Mouse (Mus musculus) kidney, postnatal 0 days (tissue): ENCODE data around the gene Gcsam. TPM values are rescaled to one million over a fixed set of nuclear protein-coding genes. Genes with fewer than 3 reads are reported as not detected.

Source experiments
- ATAC-seq: fragments of 200-750 bp; cut with Nextera tagmentation; replicated peaks from 2 replicates; pipeline ENCODE4 v1.8.0; 2017; ENCODE audit warnings: low read depth, moderate number of reproducible peaks, moderate TSS enrichment, moderate library complexity; ENCODE audit not compliant: low FRiP score
- DNase-seq: peaks from one replicate; pipeline ENCODE4 v3.0.0-alpha.2; 2016; ENCODE audit warnings: low spot score
- H3K27ac ChIP-seq: fragments of 300-500 bp; sonication (generic); 2 replicates; pipeline ENCODE4 v1.5.1; 2014; ENCODE audit warnings: mild to moderate bottlenecking
- H3K27me3 ChIP-seq: fragments of 300-500 bp; sonication (generic); 2 replicates; pipeline ENCODE4 v1.6.1; 2014; ENCODE audit warnings: low read length, mixed read lengths; ENCODE audit not compliant: insufficient read depth
- H3K36me3 ChIP-seq: fragments of 300-500 bp; sonication (generic); 2 replicates; pipeline ENCODE4 v1.6.1; 2014; ENCODE audit warnings: low read length, mixed read lengths; ENCODE audit not compliant: insufficient read depth
- H3K4me1 ChIP-seq: fragments of 300-500 bp; sonication (generic); replicated peaks from 2 replicates; pipeline ENCODE4 v1.6.1; 2014; ENCODE audit warnings: antibody characterized with exemption, low read length, mixed read lengths; ENCODE audit not compliant: insufficient read depth
- H3K4me2 ChIP-seq: fragments of 300-500 bp; sonication (generic); 2 replicates; pipeline ENCODE4 v1.6.1; 2014; ENCODE audit warnings: mild to moderate bottlenecking, low read length, moderate library complexity, mixed read lengths
- H3K4me3 ChIP-seq: fragments of 300-500 bp; sonication (generic); replicated peaks from 2 replicates; pipeline ENCODE4 v1.5.1; 2014; ENCODE audit warnings: low read depth, low read length
- H3K9ac ChIP-seq: fragments of 300-500 bp; sonication (generic); 2 replicates; pipeline ENCODE4 v1.6.1; 2014; ENCODE audit warnings: low read depth, low read length
- H3K9me3 ChIP-seq: fragments of 300-500 bp; sonication (generic); replicated peaks from 2 replicates; pipeline ENCODE4 v1.6.1; 2016; ENCODE audit warnings: low read length, inconsistent platforms, mixed read lengths
- CTCF ChIP-seq: IDR thresholded peaks from 2 replicates; pipeline ENCODE4 v1.5.1; 2016; ENCODE audit warnings: antibody characterized with exemption, low read depth, mild to moderate bottlenecking, moderate library complexity
- WGBS: fragments of 180-500 bp; shearing (Covaris S2); extraction: QIAGEN DNeasy Blood & Tissue Kit; methylation state at CpG from one replicate; pipeline ENCODE4 v1.1.7; 2014; 5-methylcytosine and 5-hydroxymethylcytosine counted together
- polyA plus RNA-seq: library from polyadenylated mRNA; unstranded; fragments of >200 nt; fragmentation: Nextera tagmentation; extraction: Ambion mirVana; gene quantifications from 2 replicates; pipeline ENCODE4 v1.2.1, GENCODE M21; 2015

The Gcsam gene
- polyA plus RNA-seq, result 0.04 and 0.16 TPM in 2 replicates

DNA sequence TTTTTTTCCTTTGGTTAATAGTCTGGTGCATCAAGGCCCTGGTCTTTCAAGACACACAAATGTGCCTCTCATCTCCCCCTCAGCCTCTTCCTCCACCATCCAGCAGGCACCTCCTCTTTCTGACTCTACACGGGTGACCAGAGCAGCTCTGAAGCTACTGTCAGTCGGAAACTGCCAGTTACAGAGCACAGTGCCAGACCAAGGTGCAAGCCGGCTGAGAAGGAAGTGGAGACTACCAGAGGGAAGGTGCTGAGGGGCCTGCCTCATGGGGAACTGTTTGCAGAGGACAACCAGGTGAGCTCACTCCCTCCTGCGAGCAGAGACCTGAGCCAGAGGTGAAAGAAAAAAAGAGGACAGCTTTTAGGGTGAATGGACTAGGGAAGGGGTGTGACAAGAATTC is at the start of gene Gcsam:
Gcsam (plus strand) TSS at position 114 of the 400 bp plus-strand sequence.
- WGBS, result 65% methylated on average over 4 of the region's 4 CpGs
- TF ChIP-seq CTCF, result no peak
- H3K27ac ChIP-seq, result no peak within 1 kb of the TSS
- H3K4me2 ChIP-seq, result no peak within 1 kb of the TSS
- no peak for ATAC-seq
- no peak within 1 kb of the TSS for H3K9ac ChIP-seq
- no peak within 1 kb of the TSS for H3K4me3 ChIP-seq
- no peaks in the 10 kb centered on the region for H3K27me3 ChIP-seq
- no peak for DNase-seq
- H3K36me3 ChIP-seq, result no peaks in the 10 kb centered on the region
- H3K9me3 ChIP-seq, result no peaks in the 10 kb centered on the region
- H3K4me1 ChIP-seq, result no peaks in the 10 kb centered on the region

DNA sequence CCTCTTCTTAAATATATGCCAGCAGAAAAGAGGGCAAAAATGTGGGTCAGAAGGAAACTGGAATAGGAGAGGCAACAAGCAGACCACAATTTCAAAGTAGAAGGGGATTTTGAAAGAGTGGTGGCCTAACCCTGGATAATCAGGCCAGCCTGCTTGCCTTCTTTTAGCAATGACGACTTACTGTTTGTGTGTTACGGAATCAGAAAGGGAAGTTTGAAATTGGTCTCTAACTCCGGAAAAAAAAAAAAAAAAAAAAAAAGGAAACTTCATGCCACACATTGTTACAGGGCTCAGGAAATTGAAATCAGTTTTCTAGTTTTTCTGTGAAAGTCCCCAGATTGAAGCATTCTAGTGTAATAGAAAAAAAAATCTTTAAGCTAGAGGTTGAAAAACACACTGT is 48.4 kb upstream of the Gcsam start:
- no peaks in the 10 kb centered on the region for H3K27me3 ChIP-seq
- H3K9me3 ChIP-seq, result no peaks in the 10 kb centered on the region
- no peak for TF ChIP-seq CTCF
- DNase-seq (no peak), ATAC-seq (no peak)
- WGBS, result 77% methylated on average over 3 of the region's 3 CpGs
- no peak overlapping the region for H3K4me2 ChIP-seq
- H3K4me3 ChIP-seq, result no peak overlapping the region
- H3K9ac ChIP-seq, result no peak overlapping the region
- no peak overlapping the region for H3K27ac ChIP-seq
- no peaks in the 10 kb centered on the region for H3K36me3 ChIP-seq
- H3K4me1 ChIP-seq, result no peaks in the 10 kb centered on the region

DNA sequence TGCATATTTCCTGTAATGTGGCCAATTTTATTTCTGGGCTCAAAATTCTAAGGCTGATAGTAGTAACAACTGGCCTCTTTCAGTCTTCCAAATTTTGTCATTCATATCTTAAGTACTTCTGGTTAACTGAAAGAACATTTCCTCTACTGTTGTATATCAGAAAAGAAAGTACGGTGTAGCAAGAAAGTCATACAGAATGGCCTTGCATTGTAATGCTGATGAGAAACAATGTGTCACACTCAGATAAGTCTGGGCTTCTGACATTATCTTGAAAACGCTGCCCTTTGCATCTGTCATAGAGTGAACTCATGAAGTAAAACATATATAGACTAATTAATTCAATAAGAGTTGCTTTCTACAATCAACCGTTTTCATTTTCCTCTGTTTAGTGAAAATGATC is 37.9 kb upstream of the Gcsam start:
- no peak overlapping the region for H3K27ac ChIP-seq
- WGBS, result 87% methylated on average over 3 of the region's 3 CpGs
- no peaks in the 10 kb centered on the region for H3K9me3 ChIP-seq
- H3K4me2 ChIP-seq, result no peak overlapping the region
- TF ChIP-seq CTCF, result no peak
- H3K36me3 ChIP-seq, result no peaks in the 10 kb centered on the region
- H3K4me1 ChIP-seq, result no peaks in the 10 kb centered on the region
- H3K27me3 ChIP-seq, result no peaks in the 10 kb centered on the region
- DNase-seq, result no peak
- no peak overlapping the region for H3K4me3 ChIP-seq
- no peak overlapping the region for H3K9ac ChIP-seq
- ATAC-seq, result no peak

DNA sequence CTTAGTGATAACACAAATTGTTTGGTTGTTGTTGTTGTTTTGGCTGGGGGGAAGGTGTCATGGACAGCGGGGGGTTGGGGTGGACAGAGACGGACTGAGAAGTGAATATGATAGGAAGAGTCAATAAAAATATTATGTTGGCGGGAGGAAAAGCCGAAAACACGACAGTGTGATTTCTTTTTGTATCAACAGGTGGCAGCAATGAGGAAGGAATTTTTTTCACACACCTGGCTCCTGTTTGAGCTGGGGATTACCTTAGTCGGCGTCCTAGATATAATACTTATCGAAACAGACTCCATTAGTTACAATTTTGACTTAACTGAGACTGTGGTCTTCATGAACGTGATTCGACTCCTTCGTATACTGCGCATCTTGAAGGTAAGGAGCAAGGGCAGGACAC is 30.3 kb upstream of the Gcsam start:
- Histone ChIP-seq H3K36me3 (no peaks in the 10 kb centered on the region), H3K4me2 (no peak overlapping the region), H3K9ac (no peak overlapping the region), H3K4me3 (no peak overlapping the region), H3K27ac (no peak overlapping the region), H3K9me3 (no peaks in the 10 kb centered on the region), H3K4me1 (no peaks in the 10 kb centered on the region), H3K27me3 (no peaks in the 10 kb centered on the region)
- DNase-seq (no peak), ATAC-seq (no peak)
- TF ChIP-seq CTCF, result no peak
- WGBS, result 71% methylated on average over 12 of the region's 12 CpGs

DNA sequence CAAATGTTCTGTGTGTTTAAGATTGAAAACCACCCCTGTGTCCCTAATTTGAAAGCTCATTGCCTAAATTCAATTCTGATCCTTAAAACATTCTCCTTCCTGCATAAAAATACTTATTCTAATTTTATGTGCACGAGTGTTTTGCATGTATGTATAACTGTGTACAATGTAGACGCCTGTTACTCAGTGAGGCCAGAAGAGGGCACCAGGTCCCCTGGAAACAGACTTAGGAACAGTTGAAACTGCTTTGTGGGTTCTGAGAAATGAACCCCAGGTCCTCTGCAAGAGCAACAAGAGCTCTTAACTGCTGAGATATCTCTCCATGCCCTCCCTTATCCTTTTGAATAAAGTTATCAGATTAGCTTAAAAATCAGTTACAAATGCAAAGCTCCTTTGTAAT is 27.7 kb upstream of the Gcsam start:
- H3K9ac ChIP-seq, result no peak overlapping the region
- TF ChIP-seq CTCF, result peak; percentile 67
- H3K27ac ChIP-seq, result no peak overlapping the region
- H3K9me3 ChIP-seq, result no peaks in the 10 kb centered on the region
- no peak overlapping the region for H3K4me3 ChIP-seq
- WGBS, result 25% methylated on average over 2 of the region's 2 CpGs
- DNase-seq, result peak; percentile 37
- no peak overlapping the region for H3K4me2 ChIP-seq
- ATAC-seq, result no peak
- H3K36me3 ChIP-seq, result no peaks in the 10 kb centered on the region
- no peaks in the 10 kb centered on the region for H3K27me3 ChIP-seq
- no peaks in the 10 kb centered on the region for H3K4me1 ChIP-seq

DNA sequence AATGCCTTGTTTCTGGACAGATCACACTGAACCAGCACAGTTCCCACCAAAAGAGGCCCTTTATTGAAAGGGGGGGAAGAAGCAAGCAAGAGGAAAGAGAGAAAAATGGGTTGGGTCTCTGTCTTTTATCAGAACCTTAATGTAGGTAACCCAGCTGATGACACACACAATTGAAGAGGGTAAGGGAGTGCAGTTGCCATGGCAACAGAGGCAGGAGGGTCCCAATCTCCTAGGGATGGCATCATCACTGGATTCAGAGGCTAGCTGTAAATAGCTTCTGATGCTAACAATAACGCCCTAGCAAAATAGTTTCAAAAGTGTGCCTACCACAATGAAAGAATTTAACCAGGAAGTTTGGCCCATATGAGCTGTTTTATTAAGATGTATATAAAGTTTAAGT is 16.5 kb upstream of the Gcsam start:
- Histone ChIP-seq H3K36me3 (no peaks in the 10 kb centered on the region), H3K27ac (no peak overlapping the region), H3K4me2 (no peak overlapping the region), H3K4me1 (no peaks in the 10 kb centered on the region), H3K9ac (no peak overlapping the region), H3K27me3 (no peaks in the 10 kb centered on the region), H3K4me3 (no peak overlapping the region), H3K9me3 (no peaks in the 10 kb centered on the region)
- ATAC-seq (no peak), DNase-seq (no peak)
- 68% methylated on average over 1 of the region's 1 CpGs for WGBS
- TF ChIP-seq CTCF, result no peak

DNA sequence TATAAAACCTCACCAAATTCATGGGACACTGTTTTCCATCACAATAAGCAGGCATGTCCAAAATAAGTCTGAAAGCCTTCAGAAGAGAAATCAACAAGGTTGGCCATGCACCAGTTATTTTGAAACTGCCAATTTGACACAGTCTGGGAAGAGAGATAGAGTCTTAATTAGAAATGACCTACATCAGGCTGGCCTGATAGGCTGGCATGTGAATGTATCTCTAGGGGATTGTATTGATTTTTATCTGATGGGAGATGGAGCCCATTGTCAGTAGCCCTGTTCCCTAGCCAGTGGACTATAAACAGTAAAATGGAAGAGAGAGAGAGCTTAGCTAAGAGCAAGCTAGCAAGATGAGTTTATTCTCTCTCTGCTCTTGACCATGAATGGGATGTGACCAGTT is 14.7 kb upstream of the Gcsam start:
- no peaks in the 10 kb centered on the region for H3K9me3 ChIP-seq
- TF ChIP-seq CTCF, result no peak
- no peaks in the 10 kb centered on the region for H3K4me1 ChIP-seq
- no peak overlapping the region for H3K9ac ChIP-seq
- H3K4me3 ChIP-seq, result no peak overlapping the region
- no peak for DNase-seq
- H3K27ac ChIP-seq, result no peak overlapping the region
- H3K4me2 ChIP-seq, result no peak overlapping the region
- H3K36me3 ChIP-seq, result no peaks in the 10 kb centered on the region
- ATAC-seq, result no peak
- no peaks in the 10 kb centered on the region for H3K27me3 ChIP-seq
